Mouse (Mus musculus): ENCODE measurements at regions not wholly inside any gene's neighbourhood (a gene's known extent, or its start where the extent isn't known, plus 50 kb on each side); places are given as distances from the start of the nearest gene placed in this dataset.

DNA sequence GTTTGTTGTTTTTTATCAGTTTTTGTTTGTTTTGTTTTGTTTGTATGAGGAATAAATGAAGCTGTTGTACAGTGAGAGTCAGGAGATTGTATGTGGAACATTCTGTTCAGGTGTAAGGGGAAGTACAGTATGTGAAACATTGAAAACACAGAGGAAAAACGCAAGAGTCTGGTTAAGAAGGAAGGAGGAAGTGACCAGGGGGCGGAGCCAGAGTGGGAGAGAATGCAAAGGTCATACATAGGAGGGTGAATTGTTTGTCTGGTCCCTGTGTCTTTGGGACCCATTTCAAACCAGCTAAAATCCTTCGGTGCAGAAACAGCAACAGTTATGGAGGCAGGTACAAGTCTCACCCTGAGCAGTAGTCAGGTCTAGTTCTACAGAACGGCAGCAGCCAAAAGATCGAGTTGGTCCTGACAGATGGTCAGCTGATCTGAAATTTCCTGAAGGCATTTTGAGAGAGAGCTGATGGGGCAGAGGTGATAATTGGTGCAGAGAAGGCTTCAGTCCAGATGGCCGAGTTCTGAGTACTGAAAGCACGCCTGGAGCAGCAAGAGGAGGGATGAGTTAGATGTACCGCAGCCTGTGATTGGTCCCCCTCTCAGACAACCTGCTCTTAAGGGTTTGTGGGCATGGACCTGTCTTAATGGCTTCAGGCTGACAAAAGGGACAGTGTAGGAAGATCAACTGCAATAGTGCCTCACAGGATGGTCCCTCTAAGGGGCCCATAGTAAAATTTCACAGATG lies 179.7 kb upstream of the Chrm3 start:
- intact Hi-C loops (cut with DNase I) = no loop called here
- DNase-seq (ENCODE audit: low spot score in 2 of 2) = no peak

DNA sequence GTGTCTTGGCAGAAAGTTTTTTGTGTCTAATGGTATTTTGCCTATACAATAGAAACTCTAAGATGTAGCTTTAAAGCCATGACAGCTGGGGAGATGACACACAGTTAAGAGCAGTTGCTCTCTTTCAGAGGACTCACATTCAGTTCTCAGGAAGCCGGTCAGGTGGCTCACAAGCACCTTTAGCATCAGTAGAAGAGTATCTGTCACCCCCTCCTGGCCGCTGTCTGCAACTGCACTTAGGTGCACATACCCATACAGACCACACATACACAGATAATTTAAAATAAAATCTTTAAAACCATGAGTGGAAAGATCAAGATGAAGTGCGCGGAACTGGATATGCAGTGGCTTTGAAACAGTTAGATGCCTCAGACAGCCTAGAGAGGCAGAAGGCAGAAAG lies 178.3 kb upstream of the Chrm3 start:
- intact Hi-C loops (cut with DNase I) = no loop called here
- DNase-seq (ENCODE audit: low spot score in 2 of 2) = no peak

DNA sequence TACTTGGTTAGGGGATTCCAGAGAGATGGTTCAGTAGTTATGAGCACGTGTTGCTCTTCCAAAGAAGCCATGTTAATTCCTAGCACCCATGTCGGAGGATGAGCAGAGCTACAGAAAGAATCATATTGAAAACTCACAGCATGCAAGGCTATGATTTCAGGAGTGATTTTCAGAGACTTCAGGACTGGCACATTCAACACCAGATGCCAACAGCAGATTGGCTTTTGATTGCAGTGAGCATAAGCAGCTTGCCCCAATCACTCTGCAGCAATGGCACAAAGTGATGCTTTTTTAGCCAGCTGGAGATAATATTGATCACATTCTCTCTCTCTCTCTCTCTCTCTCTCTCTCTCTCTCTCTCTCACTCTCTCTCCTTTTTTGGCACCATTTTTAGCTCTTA lies 166.6 kb upstream of the Chrm3 start:
- DNase-seq (ENCODE audit: low spot score in 2 of 2) = no peak

DNA sequence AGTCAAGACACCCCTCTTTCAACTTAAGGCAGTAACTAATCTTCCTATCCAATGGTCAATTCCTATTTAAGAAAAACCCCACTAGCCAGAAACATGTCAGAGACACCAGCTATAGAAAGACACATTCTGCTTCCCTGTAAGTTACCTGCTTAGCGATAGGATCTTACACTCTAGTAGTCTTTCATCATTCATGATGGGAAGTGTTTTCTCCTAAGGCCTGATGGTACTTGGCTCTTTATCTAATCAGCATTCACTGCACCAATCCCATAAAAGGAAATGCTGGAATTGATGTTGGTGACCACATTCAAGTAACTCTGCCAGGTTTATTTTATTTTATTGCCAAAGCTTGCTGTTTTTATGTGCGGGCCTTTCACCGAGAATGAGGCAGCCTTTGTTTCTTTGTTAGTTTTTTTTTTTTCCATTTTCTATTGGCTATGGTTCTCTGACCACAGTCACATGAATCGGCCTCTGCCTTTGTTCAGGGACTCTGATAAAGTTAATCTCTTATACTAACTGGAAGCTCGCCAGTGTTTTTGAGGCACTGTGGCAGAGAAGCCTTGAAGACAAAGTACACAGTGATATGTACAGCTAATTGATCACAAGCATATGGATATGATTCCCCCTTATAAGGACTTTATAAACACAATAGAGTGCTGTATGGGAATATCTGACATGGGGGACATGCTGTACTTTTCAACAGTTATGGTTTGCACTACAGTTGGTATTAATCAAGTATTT lies 166.0 kb upstream of the Chrm3 start:
- intact Hi-C loops (cut with DNase I) = no loop called here
- no peak for DNase-seq (ENCODE audit: low spot score in 2 of 2)

More for the DNA sequence above, 166.6 kb upstream of the Chrm3 start:
- intact Hi-C loops (cut with DNase I) = no loop called here

DNA sequence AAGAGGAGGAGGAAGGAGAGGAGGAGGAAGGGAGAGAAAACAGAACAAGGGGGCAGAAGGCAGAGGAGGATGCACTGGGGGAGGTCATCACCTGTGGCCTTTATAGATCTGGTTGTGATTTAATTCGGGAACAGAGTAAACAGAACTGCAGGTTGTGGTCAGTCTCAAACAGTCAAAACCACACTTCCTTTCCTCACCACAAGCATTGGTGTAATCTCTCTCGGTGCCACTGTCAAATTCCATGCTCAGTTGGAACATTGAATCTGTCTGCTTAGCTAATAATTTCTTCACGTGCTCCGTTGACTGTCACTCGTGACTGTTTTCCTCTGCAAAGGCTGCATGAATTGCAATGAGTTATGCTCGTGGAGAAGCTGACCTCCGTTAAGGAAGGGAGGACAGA lies 143.6 kb upstream of the Chrm3 start:
- DNase-seq (ENCODE audit: low spot score in 2 of 2) = no peak
- intact Hi-C loops (cut with DNase I) = no loop called here

DNA sequence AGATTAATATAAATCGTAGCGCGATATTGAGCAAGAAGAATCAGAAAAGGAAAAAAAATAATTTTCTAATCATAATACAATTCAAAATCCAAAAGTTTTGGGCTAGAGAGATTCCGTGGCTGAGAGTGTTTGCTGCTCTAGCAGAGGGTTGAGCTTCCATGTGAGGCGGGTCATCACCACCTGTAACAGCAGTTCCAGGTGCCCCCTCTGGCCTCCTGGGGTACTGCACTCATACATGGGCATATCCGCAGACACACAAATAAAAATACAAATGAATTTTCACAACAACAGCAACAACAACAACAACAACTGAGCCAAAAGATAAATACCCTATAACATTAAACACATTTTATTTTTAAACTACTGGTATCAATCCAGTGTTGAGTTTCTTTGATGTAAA lies 94.7 kb upstream of the Chrm3 start:
- intact Hi-C loops (cut with DNase I) = no loop called here
- DNase-seq (ENCODE audit: low spot score in 2 of 2) = no peak

DNA sequence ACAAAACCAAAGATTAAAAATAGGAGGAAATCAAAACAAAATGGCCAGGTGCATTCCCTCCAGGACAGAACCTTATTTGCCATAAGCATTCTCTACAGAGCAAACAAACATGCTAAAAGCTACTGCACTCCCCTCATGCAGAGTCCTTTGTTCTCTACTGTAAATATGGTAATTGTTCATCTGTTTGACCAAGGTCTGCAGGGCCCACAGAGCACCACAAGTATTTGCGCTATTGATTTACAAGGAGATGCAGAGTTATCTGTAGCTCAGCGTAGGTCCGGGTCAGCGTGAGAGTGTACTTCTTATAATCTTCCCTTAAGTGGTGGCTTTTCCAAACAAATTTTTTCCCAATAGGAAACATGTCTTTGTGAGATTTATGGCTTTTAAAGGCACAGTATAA lies 94.0 kb upstream of the Chrm3 start:
- no peak for DNase-seq (ENCODE audit: low spot score in 2 of 2)
- intact Hi-C loops (cut with DNase I) = no loop called here

DNA sequence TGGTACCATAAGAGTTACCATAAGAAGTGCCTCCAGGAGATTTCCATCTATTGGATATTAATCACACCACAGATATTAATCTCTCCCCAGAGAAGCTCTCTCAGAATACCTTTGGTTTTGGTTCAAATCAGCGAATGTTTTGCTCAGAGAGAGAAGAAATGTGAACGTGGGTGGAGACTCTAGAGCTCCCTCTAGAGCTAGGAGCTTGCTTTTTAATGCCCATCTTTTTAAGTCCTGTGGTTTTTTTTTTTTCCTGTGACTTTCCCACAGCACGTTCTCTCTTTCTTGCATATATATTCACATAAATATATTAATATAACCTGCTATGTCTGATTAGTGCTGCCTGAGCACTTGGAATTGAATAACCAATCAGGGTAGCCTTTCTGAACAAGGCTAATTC lies 90.4 kb upstream of the Chrm3 start:
- intact Hi-C loops (cut with DNase I) = no loop called here

DNA sequence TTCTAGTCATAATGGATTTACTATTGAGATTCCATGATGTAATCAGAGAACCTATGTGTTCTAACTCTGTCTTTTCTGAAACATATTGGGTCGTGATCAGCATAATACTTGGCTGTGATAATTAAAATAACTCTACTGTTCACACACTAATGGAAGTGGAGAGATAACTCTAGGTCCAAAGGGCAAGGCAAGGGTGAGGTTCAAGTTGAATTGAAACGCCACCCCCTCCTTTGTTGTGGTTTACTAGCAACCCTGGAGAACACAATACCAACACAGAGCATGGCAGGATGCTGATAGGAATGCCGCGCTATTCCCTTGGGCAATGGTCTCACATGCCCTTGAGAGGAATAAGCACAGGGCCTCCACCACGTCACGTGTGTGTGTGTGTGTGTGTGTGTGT lies 88.9 kb upstream of the Chrm3 start:
- intact Hi-C loops (cut with DNase I) = no loop called here
- DNase-seq (ENCODE audit: low spot score in 2 of 2) = no peak

More for the DNA sequence above, 90.4 kb upstream of the Chrm3 start:
- peak; percentile 7 to 17 for DNase-seq (ENCODE audit: low spot score in 2 of 2)

DNA sequence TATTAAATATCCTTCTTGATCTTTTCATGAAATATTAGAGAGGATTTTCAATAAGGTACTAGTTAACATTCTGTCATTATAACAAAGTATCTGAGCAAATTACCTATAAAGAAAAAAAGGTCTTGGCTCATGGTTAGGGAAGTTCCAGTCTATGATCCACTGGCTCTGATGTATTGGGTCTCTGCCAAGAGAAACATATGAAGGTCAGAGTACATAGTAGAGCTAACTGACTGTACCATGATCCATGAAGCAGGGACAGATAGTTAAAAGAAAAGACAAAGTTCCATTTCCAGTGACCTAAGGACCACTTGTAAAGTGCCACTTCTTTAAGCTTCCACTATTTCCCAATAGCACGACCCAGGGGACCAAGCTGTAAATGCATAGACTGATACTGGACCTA lies 87.2 kb upstream of the Chrm3 start:
- intact Hi-C loops (cut with DNase I) = no loop called here

DNA sequence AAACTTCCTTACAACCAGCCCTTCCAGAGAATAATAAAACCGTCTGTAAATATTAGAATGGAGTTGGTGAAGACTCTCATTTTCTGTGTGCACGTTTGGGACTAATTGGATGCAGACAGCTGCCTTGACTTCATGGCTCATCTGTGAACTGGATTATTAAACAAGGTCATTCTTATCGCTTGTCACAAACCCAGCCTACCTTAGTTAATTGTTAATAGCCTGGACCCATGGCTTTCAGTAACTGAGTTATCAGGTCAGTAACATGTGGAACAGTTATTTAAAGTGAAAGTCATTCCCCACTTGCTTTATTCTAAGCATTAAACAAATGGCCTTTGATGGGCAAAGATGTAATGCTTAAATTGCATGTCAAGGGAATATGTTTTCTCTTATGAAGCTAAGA lies 85.0 kb upstream of the Chrm3 start:
- intact Hi-C loops (cut with DNase I) = no loop called here
- no peak for DNase-seq (ENCODE audit: low spot score in 2 of 2)

More for the DNA sequence above, 87.2 kb upstream of the Chrm3 start:
- DNase-seq (ENCODE audit: low spot score in 2 of 2) = no peak

Small RNAs in the stretch of these regions (microRNA-seq; reads per million reads assigned to microRNA genes)
- 0 reads per million in 2 experiments for gene Gm23415
